Mouse (Mus musculus): ENCODE data around the gene Lrrc34.

DNA sequence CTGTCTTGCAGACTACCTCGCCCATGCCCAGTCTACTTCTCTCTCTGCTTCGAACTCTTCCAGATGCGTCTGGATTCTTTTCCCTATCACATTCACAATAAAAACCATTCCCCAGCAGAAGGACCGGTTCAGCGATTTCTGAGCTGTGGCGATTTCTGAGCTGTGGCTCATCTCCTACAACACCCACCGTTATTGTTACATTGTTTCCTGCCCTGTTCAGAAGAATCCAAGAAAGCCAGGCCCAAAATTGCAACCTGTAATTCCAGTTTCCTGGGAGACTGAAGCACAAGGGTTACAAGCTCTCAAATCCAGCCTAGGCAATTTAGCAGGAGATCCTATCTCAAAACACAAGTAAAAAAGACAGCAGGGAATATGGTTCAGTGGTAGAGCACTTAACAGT lies 50.4 kb downstream of the Lrrc34 start:
- TF ChIP-seq CTCF (IDR thresholded peaks at IDR 0.05; ENCODE audit: control insufficient read depth, insufficient read depth, insufficient replicate concordance, low read depth, low read length) (no peak), POLR2A (IDR thresholded peaks at IDR 0.05; ENCODE audit: control insufficient read depth, low read depth, low read length) (no peak)
